Mouse (Mus musculus) frontal cortex, postnatal 36 days (tissue): ENCODE results near the gene Nup205.

Experiments
- DNase-seq, 2 experiments: peaks; one replicate each; pipeline ENCODE4 v3.0.0; 2022; ENCODE audit warnings: low spot score in 2 of 2

The Nup205 gene

GRCm38 (mm10) chr6:35288114-35288761 is 111.0 kb downstream of the Nup205 start:
- peak; percentile 31 to 49 for DNase-seq

- no peak for DNase-seq
Observed at GRCm38 (mm10) chr6:35288920-35289319, 111.7 kb downstream of the Nup205 start.

GRCm38 (mm10) chr6:35289676-35290075 is 112.5 kb downstream of the Nup205 start:
- DNase-seq: no peak

- DNase-seq: no peak
Observed at GRCm38 (mm10) chr6:35294964-35295363, 117.7 kb downstream of the Nup205 start.

- no peak for DNase-seq
Observed at GRCm38 (mm10) chr6:35297001-35297400, 119.8 kb downstream of the Nup205 start.
